8 mouse cellular contexts compared by ENCODE assay signal in the genomic region with DNA sequence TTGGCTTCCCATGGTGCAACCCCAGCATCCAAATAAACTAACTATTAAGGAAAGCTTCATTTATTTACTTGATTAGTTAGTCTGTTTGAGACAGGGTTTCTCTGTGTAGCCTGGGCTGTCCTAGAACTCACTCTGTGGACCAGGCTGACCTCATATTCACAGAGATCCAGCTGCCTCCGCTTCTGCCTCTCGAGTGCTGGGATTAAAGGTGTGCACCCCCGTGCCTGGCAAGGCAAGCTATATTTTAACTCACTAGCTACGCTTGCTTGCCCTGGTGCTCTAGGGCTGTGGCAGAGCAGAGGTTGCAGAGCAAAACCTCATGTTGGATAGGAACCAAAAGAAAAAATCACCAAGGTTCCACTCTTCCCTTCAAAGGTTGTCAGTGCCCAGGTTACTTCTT. TPM values are rescaled to one million over a fixed set of nuclear protein-coding genes. Genes with fewer than 3 reads are reported as not detected.
DNase-seq lines count a peak whose midpoint lies in the region; ATAC-seq and TF ChIP-seq lines count a peak whose summit lies in the region.

No protein-coding gene starts in this region.

- no peak for ATAC-seq in forebrain, embryonic 16.5 days
- ATAC-seq in neural tube, embryonic 14.5 days (ENCODE audit: low read depth) = no peak
- ATAC-seq in megakaryocyte progenitor cell, adult 5-6 weeks (replicated peaks; ENCODE audit: poor library complexity) = no peak

- peak overlapping the region; percentile 59 for H3K9ac ChIP-seq in forebrain, embryonic 16.5 days (replicated peaks; ENCODE audit: low read depth, low read length)
- peak overlapping the region; percentile 43 for H3K9ac ChIP-seq in neural tube, embryonic 14.5 days (replicated peaks; ENCODE audit: low read depth, low read length)

- no peaks in the 10 kb centered on the region for H3K27me3 ChIP-seq in forebrain, embryonic 16.5 days (replicated peaks; ENCODE audit: control insufficient read depth, insufficient read depth, low read length)
- H3K27me3 ChIP-seq in neural tube, embryonic 14.5 days (ENCODE audit: control insufficient read depth, insufficient read depth, low read length) = no peaks in the 10 kb centered on the region

- H3K4me3 ChIP-seq in left cerebral cortex, adult 2 months = peak overlapping the region; percentile 57
- H3K4me3 ChIP-seq in forebrain, embryonic 16.5 days (replicated peaks; ENCODE audit: low read length) = peak overlapping the region; percentile 46
- H3K4me3 ChIP-seq in neural tube, embryonic 14.5 days (ENCODE audit: low read depth, low read length) = peak overlapping the region; percentile 46

- peak overlapping the region; percentile 70 for H3K4me2 ChIP-seq in forebrain, embryonic 16.5 days (ENCODE audit: low read length)
- H3K4me2 ChIP-seq in neural tube, embryonic 14.5 days (ENCODE audit: low read depth, low read length) = peak overlapping the region; percentile 82

- TF ChIP-seq CTCF in left cerebral cortex, adult 2 months (IDR thresholded peaks at IDR 0.05) = no peak

- H3K27ac ChIP-seq in left cerebral cortex, adult 2 months = peak overlapping the region; percentile 78; the same call in 1 of the 2 replicates
- H3K27ac ChIP-seq in forebrain, embryonic 16.5 days (ENCODE audit: low read length) = no peak overlapping the region; the same call in 1 of the 2 replicates
- peak overlapping the region; percentile 83 for H3K27ac ChIP-seq in neural tube, embryonic 14.5 days (ENCODE audit: low read depth, low read length)

- intact Hi-C loops in left cerebral cortex, adult 2 months (cut with DNase I) = no loop called here
- intact Hi-C loops in left cerebral cortex, postnatal 10 days (cut with DNase I) = no loop called here

- DNase-seq in left cerebral cortex, adult 2 months (ENCODE audit: extremely low spot score in 1 of 2, low spot score in 2 of 2) = no peak
- DNase-seq in left cerebral cortex, postnatal 10 days (ENCODE audit: extremely low spot score in 1 of 2, low spot score in 2 of 2) = no peak
- DNase-seq in kidney, postnatal 36 days = peak; percentile 83 to 88
- no peak for DNase-seq in yolk sac, embryonic 10.5 days (ENCODE audit: low spot score)
- DNase-seq in right cerebral cortex, postnatal 4 days = no peak

- no peaks in the 10 kb centered on the region for H3K36me3 ChIP-seq in forebrain, embryonic 16.5 days (ENCODE audit: control insufficient read depth, insufficient read depth)
- no peaks in the 10 kb centered on the region for H3K36me3 ChIP-seq in neural tube, embryonic 14.5 days (ENCODE audit: control insufficient read depth, insufficient read depth, low read length)

- no peaks in the 10 kb centered on the region for H3K9me3 ChIP-seq in forebrain, embryonic 16.5 days (ENCODE audit: control insufficient read depth, low read length)
- no peaks in the 10 kb centered on the region for H3K9me3 ChIP-seq in neural tube, embryonic 14.5 days (ENCODE audit: control insufficient read depth, low read length)

- peaks cover 9% of the 10 kb centered on the region for H3K4me1 ChIP-seq in forebrain, embryonic 16.5 days (replicated peaks; ENCODE audit: control insufficient read depth, insufficient read depth, low read length)
- H3K4me1 ChIP-seq in neural tube, embryonic 14.5 days (ENCODE audit: control insufficient read depth, insufficient read depth, low read length) = peaks cover 10% of the 10 kb centered on the region; the same call in 1 of the 2 replicates

- 56% methylated on average over 4 of the region's 4 CpGs for WGBS in forebrain, embryonic 16.5 days
- 64% methylated on average over 4 of the region's 4 CpGs for WGBS in neural tube, embryonic 14.5 days

RNA-seq across cellular contexts. Expression of a gene that starts 13.6 kb away (rescaled TPM):
- under 1 TPM; 0.44 to 0.95 TPM for total RNA-seq in left cerebral cortex, adult 2 months (2021)
- total RNA-seq in left cerebral cortex, postnatal 10 days (2021) = 1 to 10 TPM in 1 of 2 experiments, under 1 TPM in 1; 0.73 to 1.2 TPM
- polyA plus RNA-seq in forebrain, embryonic 16.5 days (2015; fragmentation: Nextera tagmentation; extraction: Ambion mirVana) = 0.35 TPM in 1 of 2 replicates, not detected in the other
- 0.89 and 1.3 TPM in 2 replicates for polyA plus RNA-seq in neural tube, embryonic 14.5 days (2014; fragmentation: Nextera tagmentation; extraction: Ambion mirVana)
- total RNA-seq in megakaryocyte progenitor cell, adult 5-6 weeks (2015) = not detected in 2 replicates
- not detected in 2 replicates for total RNA-seq in megakaryocyte progenitor cell, adult 5-6 weeks (2017)

RNA-seq across cellular contexts. Expression of a gene that starts 16.8 kb away (rescaled TPM):
- 10 to 100 TPM; 22.4 to 22.6 TPM for total RNA-seq in left cerebral cortex, adult 2 months (2021)
- total RNA-seq in left cerebral cortex, postnatal 10 days (2021) = 10 to 100 TPM; 21.1 to 25.3 TPM
- 8.2 and 12.8 TPM in 2 replicates for polyA plus RNA-seq in forebrain, embryonic 16.5 days (2015; fragmentation: Nextera tagmentation; extraction: Ambion mirVana)
- 20.4 and 24.7 TPM in 2 replicates for polyA plus RNA-seq in neural tube, embryonic 14.5 days (2014; fragmentation: Nextera tagmentation; extraction: Ambion mirVana)
- total RNA-seq in megakaryocyte progenitor cell, adult 5-6 weeks (2015) = not detected in 2 replicates
- 0.04 and 0.98 TPM in 2 replicates for total RNA-seq in megakaryocyte progenitor cell, adult 5-6 weeks (2017)

RNA-seq across cellular contexts. Expression of a gene that starts 27.4 kb away (rescaled TPM):
- 1 to 10 TPM; 5.0 to 5.2 TPM for total RNA-seq in left cerebral cortex, adult 2 months (2021)
- 1 to 10 TPM; 3.2 to 3.6 TPM for total RNA-seq in left cerebral cortex, postnatal 10 days (2021)
- 0.86 and 1.0 TPM in 2 replicates for polyA plus RNA-seq in forebrain, embryonic 16.5 days (2015; fragmentation: Nextera tagmentation; extraction: Ambion mirVana)
- 1.6 and 2.2 TPM in 2 replicates for polyA plus RNA-seq in neural tube, embryonic 14.5 days (2014; fragmentation: Nextera tagmentation; extraction: Ambion mirVana)
- 2.2 and 2.8 TPM in 2 replicates for total RNA-seq in megakaryocyte progenitor cell, adult 5-6 weeks (2015)
- total RNA-seq in megakaryocyte progenitor cell, adult 5-6 weeks (2017) = 0.30 and 0.75 TPM in 2 replicates

RNA-seq across cellular contexts. Expression of a gene that starts 34.5 kb away (rescaled TPM):
- total RNA-seq in left cerebral cortex, adult 2 months (2021) = 10 to 100 TPM; 15.7 to 17.0 TPM
- 10 to 100 TPM; 17.2 to 17.5 TPM for total RNA-seq in left cerebral cortex, postnatal 10 days (2021)
- 28.9 and 34.5 TPM in 2 replicates for polyA plus RNA-seq in forebrain, embryonic 16.5 days (2015; fragmentation: Nextera tagmentation; extraction: Ambion mirVana)
- polyA plus RNA-seq in neural tube, embryonic 14.5 days (2014; fragmentation: Nextera tagmentation; extraction: Ambion mirVana) = 25.5 and 30.6 TPM in 2 replicates
- 91.0 and 123 TPM in 2 replicates for total RNA-seq in megakaryocyte progenitor cell, adult 5-6 weeks (2015)
- total RNA-seq in megakaryocyte progenitor cell, adult 5-6 weeks (2017) = 46.3 and 54.1 TPM in 2 replicates

RNA-seq across cellular contexts. Expression of a gene that starts 39.1 kb away (rescaled TPM):
- total RNA-seq in left cerebral cortex, adult 2 months (2021) = 100 to 1,000 TPM; 727 to 749 TPM
- total RNA-seq in left cerebral cortex, postnatal 10 days (2021) = 100 to 1,000 TPM; 701 to 756 TPM
- 554 and 607 TPM in 2 replicates for polyA plus RNA-seq in forebrain, embryonic 16.5 days (2015; fragmentation: Nextera tagmentation; extraction: Ambion mirVana)
- 594 and 606 TPM in 2 replicates for polyA plus RNA-seq in neural tube, embryonic 14.5 days (2014; fragmentation: Nextera tagmentation; extraction: Ambion mirVana)
- total RNA-seq in megakaryocyte progenitor cell, adult 5-6 weeks (2015) = 3,945 and 4,034 TPM in 2 replicates
- 6,407 and 6,432 TPM in 2 replicates for total RNA-seq in megakaryocyte progenitor cell, adult 5-6 weeks (2017)

Comparison
In these comparisons a context has a peak if more than half of its experiments do, and no peak if none do; other contexts are left out.
1. DNase-seq: peak in kidney, postnatal 36 days (2 of 2); none in left cerebral cortex, adult 2 months (0 of 2), left cerebral cortex, postnatal 10 days (0 of 2), yolk sac, embryonic 10.5 days (single experiment) and right cerebral cortex, postnatal 4 days (single experiment).
2. RNA of a gene that starts 16.8 kb away (total RNA-seq): 21.1 to 25.3 TPM in left cerebral cortex, postnatal 10 days and 22.4 to 22.6 TPM in left cerebral cortex, adult 2 months; 0.04 to 0.98 TPM in megakaryocyte progenitor cell, adult 5-6 weeks; every median in the first group is over 10 times any median in the second.
3. Peak in every context shown above with its lines, with median percentiles within 50 percentile points of each other: H3K4me3 ChIP-seq.